Mouse (Mus musculus) cortical plate, adult 2 months (tissue): ENCODE results near the gene Rgs4. TPM values are rescaled to one million over a fixed set of nuclear protein-coding genes. Genes with fewer than 3 reads are reported as not detected.

Experiments
- H3K27ac ChIP-seq: fragments of 200-500 bp; 2 replicates; pipeline ENCODE4 v1.5.1; 2012; ENCODE audit warnings: low read length, control low read depth, inconsistent platforms; ENCODE audit not compliant: insufficient read depth
- H3K4me1 ChIP-seq: fragments of 200-500 bp; 2 replicates; pipeline ENCODE4 v1.6.1; 2011; ENCODE audit warnings: low read length; ENCODE audit not compliant: control insufficient read depth, insufficient read depth
- H3K4me3 ChIP-seq: fragments of 200-500 bp; 2 replicates; pipeline ENCODE4 v1.5.1; 2011; ENCODE audit warnings: mild to moderate bottlenecking, low read length, control low read depth; ENCODE audit not compliant: insufficient read depth
- CTCF ChIP-seq: fragments of 200-500 bp; IDR thresholded peaks from 2 replicates; pipeline ENCODE4 v1.5.1; 2011; ENCODE audit warnings: mild to moderate bottlenecking, control low read depth, low read length; ENCODE audit not compliant: insufficient read depth; ENCODE audit errors: extremely low read depth
- POLR2A ChIP-seq: fragments of 200-500 bp; IDR thresholded peaks from 2 replicates; pipeline ENCODE4 v1.6.1; 2011; ENCODE audit warnings: mild to moderate bottlenecking, low read length, control low read depth; ENCODE audit not compliant: insufficient read depth; ENCODE audit errors: extremely low read depth
- polyA plus RNA-seq: library from polyadenylated mRNA; depleted of rRNA; stranded (reverse); fragments of >200 nt; gene quantifications from 2 replicates; pipeline ENCODE4 v1.2.3, GENCODE M21; 2012; rRNA removed

Gene Rgs4
- polyA plus RNA-seq, 1 experiment: 423 TPM

DNA sequence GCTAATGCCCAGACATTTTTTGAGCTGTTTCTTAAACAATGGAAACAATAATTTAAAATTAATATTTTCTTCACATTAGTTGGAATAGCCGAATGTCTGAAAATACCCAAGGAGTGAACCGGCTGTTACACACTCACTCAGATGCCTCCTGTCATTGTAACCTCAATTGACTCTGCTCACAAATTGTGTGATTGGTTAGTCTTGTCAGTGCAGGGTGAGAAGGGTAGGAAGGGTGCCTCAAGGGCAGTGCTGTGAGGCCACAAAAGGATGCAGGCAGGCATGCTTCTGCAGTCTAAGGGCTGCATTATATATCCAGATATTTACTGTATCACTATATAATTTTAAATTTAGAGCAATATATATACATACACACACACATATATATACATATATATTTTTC is 54.4 kb downstream of the Rgs4 start:
- TF ChIP-seq CTCF (no peak), POLR2A (no peak)
- H3K27ac ChIP-seq: no peak overlapping the region
- H3K4me1 ChIP-seq: no peaks in the 10 kb centered on the region
- H3K4me3 ChIP-seq: no peak overlapping the region

Other genes starting within 250 kb of the Rgs4 start
- 1.8 and 1.9 TPM in 2 replicates for gene Nuf2, start 216.2 kb downstream of the Rgs4 start, polyA plus RNA-seq
- 68.0 and 78.0 TPM in 2 replicates for gene Rgs5, start 92.1 kb downstream of the Rgs4 start, polyA plus RNA-seq
- gene Ccdc190, start 181.0 kb upstream of the Rgs4 start, polyA plus RNA-seq: 30.7 and 31.9 TPM in 2 replicates
- 13.1 and 14.2 TPM in 2 replicates for gene Hsd17b7, start 221.6 kb upstream of the Rgs4 start, polyA plus RNA-seq